Mouse (Mus musculus): ENCODE measurements around the gene Mroh2a.

GRCm38 (mm10) chr1:88289917-88290316 is 63.1 kb downstream of the Mroh2a start:
- TF ChIP-seq POLR2A (IDR thresholded peaks at IDR 0.05; ENCODE audit: low read depth, low read length) (no peak), CTCF (conservative IDR thresholded peaks at IDR 0.05; ENCODE audit: insufficient read depth, insufficient read length, low read depth, low read length) (no peak)

Measured in kidney, adult 2 months (tissue).